Mouse (Mus musculus) ES-E14 (cell line): ENCODE data around the gene Dll3. TPM values are rescaled to one million over a fixed set of nuclear protein-coding genes. Genes with fewer than 3 reads are reported as not detected.

Source experiments
- DNase-seq: peaks from one replicate; pipeline ENCODE4 v3.0.0-alpha.2; 2013; ENCODE audit warnings: low read depth, low spot score
- H3K27ac ChIP-seq: 2 replicates; pipeline ENCODE4 v1.5.1; 2012; ENCODE audit warnings: low read depth, mild to moderate bottlenecking, low read length, moderate library complexity, mixed read lengths; ENCODE audit not compliant: poor library complexity, insufficient read depth, severe bottlenecking
- H3K36me3 ChIP-seq: 2 replicates; pipeline ENCODE4 v1.6.1; 2012; ENCODE audit warnings: mild to moderate bottlenecking, low read length, moderate library complexity, mixed read lengths; ENCODE audit not compliant: control insufficient read depth, poor library complexity, insufficient read depth, severe bottlenecking
- H3K4me1 ChIP-seq, 2 experiments: fragments of 150-350 bp in 1 of 2; sonication (generic) in 1 of 2; 2 replicates each; pipeline ENCODE4 v1.6.1; 2012; ENCODE audit warnings: low read length in 2 of 2, mild to moderate bottlenecking in 1 of 2, mixed read lengths in 1 of 2; ENCODE audit not compliant: control insufficient read depth in 2 of 2, insufficient read depth in 2 of 2, poor library complexity in 1 of 2
- H3K4me3 ChIP-seq, 2 experiments: fragments of 150-350 bp in 1 of 2; sonication (generic) in 1 of 2; 2 replicates each; pipeline ENCODE4 v1.5.1; 2012; ENCODE audit warnings: low read length in 2 of 2, low read depth in 1 of 2, mild to moderate bottlenecking in 1 of 2, mixed read lengths in 1 of 2; ENCODE audit not compliant: insufficient read depth in 1 of 2, poor library complexity in 1 of 2, severe bottlenecking in 1 of 2
- H3K9ac ChIP-seq: 2 replicates; pipeline ENCODE4 v1.6.1; 2012; ENCODE audit warnings: low read depth, mild to moderate bottlenecking, low read length, mixed read lengths; ENCODE audit not compliant: poor library complexity, insufficient read depth, severe bottlenecking
- H3K9me3 ChIP-seq: fragments of 150-350 bp; sonication (generic); 2 replicates; pipeline ENCODE4 v1.6.1; 2012; ENCODE audit warnings: low read depth, mild to moderate bottlenecking, low read length; ENCODE audit not compliant: control insufficient read depth, insufficient read depth
- CHD2 ChIP-seq: IDR thresholded peaks from 2 replicates; pipeline ENCODE4 v1.6.1; 2014; ENCODE audit warnings: mild to moderate bottlenecking, low read depth, low read length, inconsistent platforms
- HCFC1 ChIP-seq: IDR thresholded peaks from 2 replicates; pipeline ENCODE4 v1.6.1; 2012; ENCODE audit warnings: low read length, inconsistent platforms, borderline replicate concordance; ENCODE audit not compliant: insufficient read depth
- MAFK ChIP-seq: IDR thresholded peaks from 2 replicates; pipeline ENCODE4 v1.6.1; 2014; ENCODE audit warnings: mild to moderate bottlenecking, low read depth, low read length, inconsistent platforms; ENCODE audit not compliant: insufficient read depth
- ZC3H11A ChIP-seq: IDR thresholded peaks from 2 replicates; pipeline ENCODE4 v1.6.1; 2012; ENCODE audit warnings: low read depth, mild to moderate bottlenecking, inconsistent platforms, low read length, borderline replicate concordance
- ZNF384 ChIP-seq: IDR thresholded peaks from 2 replicates; pipeline ENCODE4 v1.6.1; 2012; ENCODE audit warnings: low read depth, low read length, inconsistent platforms
- in situ Hi-C, 2 experiments: fragments of 600-800 bp; cut with MboI; formaldehyde crosslinking; loops; one replicate each; pipeline ENCODE4 v1.15.1; 2025; ENCODE audit warnings: low sequenced_read_pairs in 2 of 2, inconsistent platforms in 1 of 2; ENCODE audit not compliant: unreplicated experiment in 2 of 2
- total RNA-seq: library from RNA; depleted of rRNA; stranded (reverse); fragments of 300-350 nt; gene quantifications from 2 replicates; pipeline ENCODE4 v1.2.3, GENCODE M21; 2012

The Dll3 gene
- total RNA-seq, 1 experiment: 4.1 TPM

- Histone ChIP-seq H3K36me3 (peaks cover 2% of the 10 kb centered on the region; the same call in 1 of the 2 replicates), H3K9me3 (no peaks in the 10 kb centered on the region), H3K9ac (no peak overlapping the region), H3K4me3 (no peak overlapping the region), H3K27ac (no peak overlapping the region), H3K4me1 (peaks cover 4 to 7% of the 10 kb centered on the region in 2 experiments; a peak in 3 of 4 replicates)
- DNase-seq: no peak
- no peak for TF ChIP-seq CHD2
- TF ChIP-seq ZC3H11A: no peak
- no peak for TF ChIP-seq ZNF384
- TF ChIP-seq HCFC1: no peak
- in situ Hi-C loops: loop anchor here in 1 of 2 experiments (10.0 kb wide), 1 partner anchor 61 kb away; no protein-coding TSS in a partner anchor
These were observed 36.6 kb downstream of the Dll3 start for GRCm38 (mm10) chr7:28265391-28265790.

DNA sequence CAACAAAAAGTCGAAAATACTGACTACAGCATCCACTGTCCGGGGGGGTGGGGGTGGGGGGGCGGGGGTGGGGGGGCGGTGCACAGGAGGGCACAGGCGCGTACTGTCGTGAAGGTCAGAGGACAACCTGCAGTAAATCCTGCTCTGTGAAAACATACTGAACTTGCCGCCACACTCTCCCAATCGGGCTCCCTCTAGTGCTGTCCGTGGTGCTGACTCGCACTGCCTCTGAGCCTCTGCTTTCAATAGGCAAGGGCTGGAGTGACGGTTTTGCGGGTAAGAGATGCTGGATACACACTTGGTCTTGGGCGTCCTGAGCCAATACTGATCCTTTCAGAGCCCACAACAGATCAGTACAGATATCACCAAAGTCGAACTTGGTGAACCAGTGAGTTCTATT, 38.3 kb downstream of the Dll3 start:
- TF ChIP-seq ZC3H11A (no peak), MAFK (no peak), HCFC1 (no peak)
- no peak for DNase-seq
- peaks cover 3 to 4% of the 10 kb centered on the region in 2 experiments; a peak in 2 of 4 replicates for H3K4me1 ChIP-seq
- in situ Hi-C loops: loop anchor here in 1 of 2 experiments (10.0 kb wide), 1 partner anchor 59 kb away; no protein-coding TSS in a partner anchor
- H3K4me3 ChIP-seq: no peak overlapping the region
- H3K36me3 ChIP-seq: no peaks in the 10 kb centered on the region
- H3K9me3 ChIP-seq: no peaks in the 10 kb centered on the region
- H3K9ac ChIP-seq: no peak overlapping the region
- no peak overlapping the region for H3K27ac ChIP-seq

DNA sequence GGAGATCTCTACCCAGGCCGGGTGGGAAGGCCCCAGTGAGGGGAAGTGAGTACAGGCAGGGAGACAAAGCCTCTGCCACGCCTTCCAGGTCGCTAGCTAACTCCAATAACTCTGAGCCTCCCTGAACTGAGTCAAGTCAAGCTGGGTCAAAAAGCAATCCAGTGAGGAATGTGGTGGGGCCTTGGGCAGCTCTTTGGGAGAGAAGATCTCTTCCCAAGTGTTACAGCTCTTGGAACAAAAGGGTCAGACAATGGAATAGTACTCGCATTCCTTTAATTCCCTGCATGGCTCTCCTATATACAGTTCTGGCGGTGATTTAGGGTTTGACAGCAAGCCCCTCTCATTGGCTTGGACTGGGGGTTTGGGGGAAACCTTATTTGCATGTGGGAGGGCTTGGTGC, 39.2 kb downstream of the Dll3 start:
- no peak for DNase-seq

GRCm38 (mm10) chr7:28255476-28255875, 46.6 kb downstream of the Dll3 start:
- no peak for DNase-seq
- no peak overlapping the region for H3K27ac ChIP-seq
- H3K4me1 ChIP-seq: 0 out of 4 replicates have a peak, but pooled peaks cover 0 to 2% of the 10 kb centered on the region in 2 experiments
- H3K9me3 ChIP-seq: no peaks in the 10 kb centered on the region
- in situ Hi-C loops: no loop called here
- no peaks in the 10 kb centered on the region for H3K36me3 ChIP-seq
- H3K9ac ChIP-seq: no peak overlapping the region
- H3K4me3 ChIP-seq: no peak overlapping the region
- TF ChIP-seq CHD2 (no peak), ZNF384 (no peak), ZC3H11A (peak; percentile 75)

More for the DNA sequence above, 39.2 kb downstream of the Dll3 start:
- TF ChIP-seq CHD2 (no peak), ZNF384 (no peak), ZC3H11A (no peak), HCFC1 (no peak), MAFK (no peak)
- Histone ChIP-seq H3K4me1 (peaks cover 0 to 4% of the 10 kb centered on the region in 2 experiments; a peak in 1 of 4 replicates), H3K36me3 (no peaks in the 10 kb centered on the region), H3K9me3 (no peaks in the 10 kb centered on the region), H3K9ac (no peak overlapping the region), H3K27ac (no peak overlapping the region; the same call in 1 of the 2 replicates), H3K4me3 (no peak overlapping the region)
- in situ Hi-C loops: loop anchor here in 1 of 2 experiments (10.0 kb wide), 1 partner anchor 58 kb away; no protein-coding TSS in a partner anchor

- TF ChIP-seq CHD2 (no peak), ZC3H11A (no peak), ZNF384 (no peak), MAFK (no peak), HCFC1 (no peak)
- DNase-seq: no peak
- H3K36me3 ChIP-seq: no peaks in the 10 kb centered on the region
- H3K4me3 ChIP-seq: no peak overlapping the region
- H3K9ac ChIP-seq: no peak overlapping the region
- H3K27ac ChIP-seq: no peak overlapping the region
- H3K9me3 ChIP-seq: no peaks in the 10 kb centered on the region
- 0 out of 4 replicates have a peak, but pooled peaks cover 0 to 2% of the 10 kb centered on the region in 2 experiments for H3K4me1 ChIP-seq
- in situ Hi-C loops: no loop called here
These were observed 47.4 kb downstream of the Dll3 start for GRCm38 (mm10) chr7:28254591-28254990.
